Mouse (Mus musculus) ES-E14 (cell line): Measurements from ENCODE around the gene Rbbp5. TPM values are rescaled to one million over a fixed set of nuclear protein-coding genes. Genes with fewer than 3 reads are reported as not detected.

ENCODE experiments used
- DNase-seq: peaks from one replicate; pipeline ENCODE4 v3.0.0-alpha.2; 2013; ENCODE audit warnings: low read depth, low spot score
- H3K27ac ChIP-seq: 2 replicates; pipeline ENCODE4 v1.5.1; 2012; ENCODE audit warnings: low read depth, mild to moderate bottlenecking, low read length, moderate library complexity, mixed read lengths; ENCODE audit not compliant: poor library complexity, insufficient read depth, severe bottlenecking
- H3K36me3 ChIP-seq: 2 replicates; pipeline ENCODE4 v1.6.1; 2012; ENCODE audit warnings: mild to moderate bottlenecking, low read length, moderate library complexity, mixed read lengths; ENCODE audit not compliant: control insufficient read depth, poor library complexity, insufficient read depth, severe bottlenecking
- H3K4me1 ChIP-seq, 2 experiments: fragments of 150-350 bp in 1 of 2; sonication (generic) in 1 of 2; 2 replicates each; pipeline ENCODE4 v1.6.1; 2012; ENCODE audit warnings: low read length in 2 of 2, mild to moderate bottlenecking in 1 of 2, mixed read lengths in 1 of 2; ENCODE audit not compliant: control insufficient read depth in 2 of 2, insufficient read depth in 2 of 2, poor library complexity in 1 of 2
- H3K4me3 ChIP-seq, 2 experiments: fragments of 150-350 bp in 1 of 2; sonication (generic) in 1 of 2; 2 replicates each; pipeline ENCODE4 v1.5.1; 2012; ENCODE audit warnings: low read length in 2 of 2, low read depth in 1 of 2, mild to moderate bottlenecking in 1 of 2, mixed read lengths in 1 of 2; ENCODE audit not compliant: insufficient read depth in 1 of 2, poor library complexity in 1 of 2, severe bottlenecking in 1 of 2
- H3K9ac ChIP-seq: 2 replicates; pipeline ENCODE4 v1.6.1; 2012; ENCODE audit warnings: low read depth, mild to moderate bottlenecking, low read length, mixed read lengths; ENCODE audit not compliant: poor library complexity, insufficient read depth, severe bottlenecking
- H3K9me3 ChIP-seq: fragments of 150-350 bp; sonication (generic); 2 replicates; pipeline ENCODE4 v1.6.1; 2012; ENCODE audit warnings: low read depth, mild to moderate bottlenecking, low read length; ENCODE audit not compliant: control insufficient read depth, insufficient read depth
- CHD2 ChIP-seq: IDR thresholded peaks from 2 replicates; pipeline ENCODE4 v1.6.1; 2014; ENCODE audit warnings: mild to moderate bottlenecking, low read depth, low read length, inconsistent platforms
- HCFC1 ChIP-seq: IDR thresholded peaks from 2 replicates; pipeline ENCODE4 v1.6.1; 2012; ENCODE audit warnings: low read length, inconsistent platforms, borderline replicate concordance; ENCODE audit not compliant: insufficient read depth
- MAFK ChIP-seq: IDR thresholded peaks from 2 replicates; pipeline ENCODE4 v1.6.1; 2014; ENCODE audit warnings: mild to moderate bottlenecking, low read depth, low read length, inconsistent platforms; ENCODE audit not compliant: insufficient read depth
- ZC3H11A ChIP-seq: IDR thresholded peaks from 2 replicates; pipeline ENCODE4 v1.6.1; 2012; ENCODE audit warnings: low read depth, mild to moderate bottlenecking, inconsistent platforms, low read length, borderline replicate concordance
- ZNF384 ChIP-seq: IDR thresholded peaks from 2 replicates; pipeline ENCODE4 v1.6.1; 2012; ENCODE audit warnings: low read depth, low read length, inconsistent platforms
- in situ Hi-C, 2 experiments: fragments of 600-800 bp; cut with MboI; formaldehyde crosslinking; loops; one replicate each; pipeline ENCODE4 v1.15.1; 2025; ENCODE audit warnings: low sequenced_read_pairs in 2 of 2, inconsistent platforms in 1 of 2; ENCODE audit not compliant: unreplicated experiment in 2 of 2
- total RNA-seq: library from RNA; depleted of rRNA; stranded (reverse); fragments of 300-350 nt; gene quantifications from 2 replicates; pipeline ENCODE4 v1.2.3, GENCODE M21; 2012; rRNA removed

Gene Rbbp5
- total RNA-seq, 1 experiment = 45.0 TPM

GRCm38 (mm10) chr1:132541171-132541823 is 64.1 kb downstream of the Rbbp5 start:
- in situ Hi-C loops = no loop called here
- H3K4me3 ChIP-seq = peak overlapping the region in 1 of 2 experiments; percentile 19; a peak in 2 of 4 replicates

GRCm38 (mm10) chr1:132541824-132542599 is 64.8 kb downstream of the Rbbp5 start:
- no peak for DNase-seq
- H3K9me3 ChIP-seq = no peaks in the 10 kb centered on the region
- H3K4me1 ChIP-seq = peaks cover 3 to 19% of the 10 kb centered on the region in 2 experiments; a peak in 3 of 4 replicates
- in situ Hi-C loops = no loop called here
- peak overlapping the region; percentile 64 to 69; a peak in 3 of 4 replicates for H3K4me3 ChIP-seq
- TF ChIP-seq ZNF384 (no peak), MAFK (no peak), ZC3H11A (no peak), CHD2 (no peak), HCFC1 (no peak)
- H3K36me3 ChIP-seq = no peaks in the 10 kb centered on the region
- H3K9ac ChIP-seq = no peak overlapping the region
- H3K27ac ChIP-seq = no peak overlapping the region

More at GRCm38 (mm10) chr1:132541171-132541823, 64.1 kb downstream of the Rbbp5 start:
- no peak overlapping the region for H3K27ac ChIP-seq
- no peaks in the 10 kb centered on the region for H3K36me3 ChIP-seq
- TF ChIP-seq ZC3H11A = no peak
- no peak for TF ChIP-seq ZNF384
- TF ChIP-seq HCFC1 = no peak
- TF ChIP-seq CHD2 = no peak
- no peak for TF ChIP-seq MAFK
- no peak overlapping the region for H3K9ac ChIP-seq
- peaks cover 3 to 19% of the 10 kb centered on the region in 2 experiments; a peak in 3 of 4 replicates for H3K4me1 ChIP-seq
- no peaks in the 10 kb centered on the region for H3K9me3 ChIP-seq
- peak; percentile 88 for DNase-seq

DNA sequence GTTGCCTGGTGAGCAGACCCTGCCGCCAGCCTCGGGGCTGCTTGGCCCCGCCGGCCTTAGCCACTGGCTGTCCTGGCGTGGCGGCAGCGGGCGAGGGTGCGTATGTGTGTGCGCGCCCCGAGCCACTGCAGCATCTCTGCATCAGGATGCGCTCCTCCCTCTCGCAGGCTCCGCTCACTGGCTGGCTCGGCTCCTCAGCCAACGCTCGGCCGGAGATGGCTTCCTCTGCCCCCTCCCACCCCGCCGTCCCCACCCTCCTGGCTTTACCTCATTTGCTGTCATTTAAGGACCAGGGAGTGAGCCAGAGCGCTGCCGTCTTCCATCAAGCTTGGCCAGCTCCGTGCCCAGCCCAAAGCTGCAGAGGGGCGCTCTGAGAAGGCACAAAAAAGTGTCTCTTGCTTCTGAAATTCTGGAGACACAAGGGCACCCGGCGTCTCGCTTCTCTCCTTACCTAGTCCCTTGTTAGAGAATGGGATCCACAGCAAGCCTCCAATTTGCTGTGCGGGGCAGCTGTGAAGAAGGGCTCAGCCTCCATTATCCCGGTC is 65.7 kb downstream of the Rbbp5 start, which contains the start of gene Cntn2:
Cntn2 (minus strand) TSS at position 495 of the 545 bp plus-strand sequence.
- no peak for TF ChIP-seq ZNF384
- no peak for TF ChIP-seq HCFC1
- no peak for TF ChIP-seq ZC3H11A
- no peak for TF ChIP-seq MAFK
- no peak for TF ChIP-seq CHD2
- no peaks in the 10 kb centered on the region for H3K36me3 ChIP-seq
- no peak for DNase-seq
- no peaks in the 10 kb centered on the region for H3K9me3 ChIP-seq
- H3K27ac ChIP-seq = no peak within 1 kb of the TSS
- peak within 1 kb of the TSS; percentile 64 to 69 for H3K4me3 ChIP-seq
- peaks cover 3 to 19% of the 10 kb centered on the region in 2 experiments; a peak in 3 of 4 replicates for H3K4me1 ChIP-seq
- in situ Hi-C loops = no loop called here
- no peak within 1 kb of the TSS for H3K9ac ChIP-seq

- H3K4me3 ChIP-seq = no peak overlapping the region
- H3K36me3 ChIP-seq = no peaks in the 10 kb centered on the region
- H3K4me1 ChIP-seq = peaks cover 3 to 19% of the 10 kb centered on the region in 2 experiments; a peak in 3 of 4 replicates
- no peaks in the 10 kb centered on the region for H3K9me3 ChIP-seq
- DNase-seq = no peak
- H3K9ac ChIP-seq = no peak overlapping the region
- in situ Hi-C loops = no loop called here
- no peak for TF ChIP-seq ZNF384
- TF ChIP-seq HCFC1 = no peak
- no peak for TF ChIP-seq CHD2
- TF ChIP-seq ZC3H11A = no peak
- no peak overlapping the region for H3K27ac ChIP-seq
Measured at GRCm38 (mm10) chr1:132543789-132544188, 66.6 kb downstream of the Rbbp5 start.

Other genes with a start within 250 kb of the Rbbp5 start
- gene Gm10188, start 247.6 kb upstream of the Rbbp5 start, total RNA-seq = 0.37 TPM in 1 of 2 replicates, not detected in the other
- 1.2 and 2.8 TPM in 2 replicates for gene Klhdc8a, start 178.7 kb upstream of the Rbbp5 start, total RNA-seq
- 7.4 and 8.0 TPM in 2 replicates for gene Nuak2, start 161.2 kb upstream of the Rbbp5 start, total RNA-seq
- gene Tmcc2, start 86.1 kb upstream of the Rbbp5 start, total RNA-seq = 5.8 and 7.9 TPM in 2 replicates
- 6.5 and 8.4 TPM in 2 replicates for gene Dstyk, start 59.8 kb upstream of the Rbbp5 start, total RNA-seq
- 4.3 and 6.8 TPM in 2 replicates for gene Tmem81, start 28.9 kb downstream of the Rbbp5 start, total RNA-seq
- gene Cntn2, start 65.9 kb downstream of the Rbbp5 start, total RNA-seq = 2.9 and 4.8 TPM in 2 replicates